ENCODE assay signal across 8 mouse cellular contexts in the genomic region with DNA sequence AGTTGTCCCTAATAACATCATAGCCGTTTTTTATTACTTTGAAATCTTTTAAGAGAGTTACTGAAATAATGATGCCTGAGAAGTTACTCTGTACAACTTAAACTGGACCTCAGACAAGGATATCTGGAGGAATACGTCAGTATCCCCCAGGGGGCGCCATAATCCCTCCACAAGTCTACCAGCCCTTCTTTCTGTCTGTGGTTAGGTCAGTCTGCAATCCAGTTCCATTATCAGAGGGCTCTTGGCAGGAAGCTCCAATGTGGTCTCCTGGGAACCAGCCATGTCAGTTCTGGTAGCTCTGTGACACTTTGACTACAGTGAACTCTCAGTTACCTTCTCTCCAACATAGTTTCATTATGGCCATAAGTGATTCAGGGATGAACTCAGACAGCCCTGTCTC.
A peak's percentile ranks its signal among the peaks of the same experiment; 100 is the strongest.
DNase-seq lines count a peak whose midpoint lies in the region; ATAC-seq and TF ChIP-seq lines count a peak whose summit lies in the region.

No protein-coding gene starts in this region.

- no peaks in the 10 kb centered on the region for H3K27me3 ChIP-seq in liver, adult 2 months (ENCODE audit: control insufficient read depth, insufficient read depth, low read length)
- H3K27me3 ChIP-seq in liver, embryonic 11.5 days (replicated peaks; ENCODE audit: control insufficient read depth, insufficient read depth, low read length), result no peaks in the 10 kb centered on the region
- H3K27me3 ChIP-seq in liver, postnatal 0 days (ENCODE audit: insufficient read depth, low read length), result no peaks in the 10 kb centered on the region

- DNase-seq in liver, adult 2 months (ENCODE audit: extremely low read depth, low read depth, low spot score), result peak; percentile 26
- DNase-seq in liver, embryonic 11.5 days (ENCODE audit: low spot score), result no peak
- DNase-seq in ZHBTc4 (ENCODE audit: low read depth, low spot score), result peak; percentile 46
- peak; percentile 49 for DNase-seq in embryo, embryonic 11 days
- DNase-seq in liver, postnatal 0 days, result peak; percentile 71
- peak; percentile 55 for DNase-seq in skeletal muscle tissue, adult 2 months (ENCODE audit: low read depth, low spot score)

- H3K79me2 ChIP-seq in liver, adult 2 months (ENCODE audit: control insufficient read depth, insufficient read depth, low read length), result no peaks in the 10 kb centered on the region

- no peak overlapping the region for H3K27ac ChIP-seq in liver, adult 2 months (replicated peaks; ENCODE audit: insufficient read depth, low read depth, low read length)
- H3K27ac ChIP-seq in liver, embryonic 11.5 days (ENCODE audit: low read depth, low read length), result no peak overlapping the region
- no peak overlapping the region for H3K27ac ChIP-seq in liver, postnatal 0 days (ENCODE audit: low read depth)

- H3K36me3 ChIP-seq in liver, adult 2 months (ENCODE audit: control insufficient read depth, insufficient read depth, low read length), result no peaks in the 10 kb centered on the region
- H3K36me3 ChIP-seq in liver, embryonic 11.5 days (ENCODE audit: control insufficient read depth, insufficient read depth, low read length), result no peaks in the 10 kb centered on the region
- no peaks in the 10 kb centered on the region for H3K36me3 ChIP-seq in liver, postnatal 0 days (replicated peaks; ENCODE audit: insufficient read depth, low read length)

- no peak overlapping the region for H3K4me2 ChIP-seq in liver, embryonic 11.5 days
- no peak overlapping the region for H3K4me2 ChIP-seq in liver, postnatal 0 days (ENCODE audit: low read depth, low read length)

- 6% methylated on average over 3 of the region's 3 CpGs for WGBS in liver, adult 2 months
- WGBS in liver, embryonic 11.5 days, result 14% methylated on average over 3 of the region's 3 CpGs
- WGBS in liver, postnatal 0 days (ENCODE audit: insufficient replicate concordance), result 17% methylated on average over 3 of the region's 3 CpGs

- ATAC-seq in liver, embryonic 11.5 days (replicated peaks; ENCODE audit: low FRiP score), result no peak
- peak; percentile 80 for ATAC-seq in inflammation-experienced regulatory T-cells, adult 6 months
- no peak for ATAC-seq in liver, postnatal 0 days
- ATAC-seq in erythroblast, adult 5-6 weeks (replicated peaks; ENCODE audit: low FRiP score, poor library complexity, severe bottlenecking), result no peak

- no peak for TF ChIP-seq EP300 in liver, postnatal 0 days (IDR thresholded peaks at IDR 0.05; ENCODE audit: low read depth)

- peak; percentile 38 for TF ChIP-seq CTCF in liver, adult 2 months (IDR thresholded peaks at IDR 0.05; ENCODE audit: low read depth, low read length)
- TF ChIP-seq CTCF in liver, postnatal 0 days (IDR thresholded peaks at IDR 0.05; ENCODE audit: low read depth), result peak; percentile 69

- no peak overlapping the region for H3K9ac ChIP-seq in liver, adult 2 months (ENCODE audit: low read depth, low read length)
- no peak overlapping the region for H3K9ac ChIP-seq in liver, embryonic 11.5 days (ENCODE audit: low read depth, low read length)
- H3K9ac ChIP-seq in liver, postnatal 0 days (replicated peaks), result no peak overlapping the region

- no peaks in the 10 kb centered on the region for H3K4me1 ChIP-seq in liver, adult 2 months (ENCODE audit: control insufficient read depth, insufficient read depth, low read length)
- no peaks in the 10 kb centered on the region for H3K4me1 ChIP-seq in liver, embryonic 11.5 days (replicated peaks; ENCODE audit: control insufficient read depth, insufficient read depth, low read length)
- H3K4me1 ChIP-seq in liver, postnatal 0 days (ENCODE audit: insufficient read depth), result no peaks in the 10 kb centered on the region

- H3K4me3 ChIP-seq in liver, adult 2 months (ENCODE audit: insufficient read depth, low read depth, low read length), result no peak overlapping the region
- H3K4me3 ChIP-seq in liver, embryonic 11.5 days (ENCODE audit: low read depth, low read length), result no peak overlapping the region
- H3K4me3 ChIP-seq in liver, postnatal 0 days (ENCODE audit: low read depth, low read length), result no peak overlapping the region

- no peaks in the 10 kb centered on the region for H3K9me3 ChIP-seq in liver, embryonic 11.5 days (ENCODE audit: control insufficient read depth, low read length)
- H3K9me3 ChIP-seq in liver, postnatal 0 days (ENCODE audit: low read length), result no peaks in the 10 kb centered on the region

- TF ChIP-seq POLR2A in liver, adult 2 months (IDR thresholded peaks at IDR 0.05; ENCODE audit: extremely low read depth, insufficient read depth, low read length), result no peak
